Mouse (Mus musculus) spleen, adult 2 months (tissue): ENCODE data around the gene Fgfr2. TPM values are rescaled to one million over a fixed set of nuclear protein-coding genes. Genes with fewer than 3 reads are reported as not detected.

Experiments used
- DNase-seq, 2 experiments: peaks; one replicate each; pipeline versions ENCODE4 v3.0.0 to v3.0.0-alpha.2; 2012 to 2021; ENCODE audit warnings: low spot score in 2 of 2, low read depth in 1 of 2
- H3K27ac ChIP-seq: fragments of 200-500 bp; 2 replicates; pipeline ENCODE4 v1.5.1; 2012; ENCODE audit warnings: low read length, inconsistent platforms; ENCODE audit not compliant: insufficient read depth
- H3K27me3 ChIP-seq: fragments of 200-500 bp; 2 replicates; pipeline ENCODE4 v1.6.1; 2012; ENCODE audit warnings: mild to moderate bottlenecking, moderate library complexity, low read length, inconsistent platforms; ENCODE audit not compliant: control insufficient read depth, insufficient read depth
- H3K36me3 ChIP-seq: fragments of 200-500 bp; 2 replicates; pipeline ENCODE4 v1.6.1; 2012; ENCODE audit warnings: mild to moderate bottlenecking, low read length, inconsistent platforms; ENCODE audit not compliant: control insufficient read depth, insufficient read depth
- H3K4me1 ChIP-seq: fragments of 200-500 bp; 2 replicates; pipeline ENCODE4 v1.6.1; 2011; ENCODE audit warnings: inconsistent platforms; ENCODE audit not compliant: control insufficient read depth, insufficient read depth, insufficient read length
- H3K4me3 ChIP-seq: fragments of 200-500 bp; 2 replicates; pipeline ENCODE4 v1.5.1; 2011; ENCODE audit warnings: mild to moderate bottlenecking, inconsistent platforms; ENCODE audit not compliant: insufficient read depth, insufficient read length; ENCODE audit errors: extremely low read depth
- CTCF ChIP-seq: fragments of 200-500 bp; IDR thresholded peaks from 2 replicates; pipeline ENCODE4 v1.5.1; 2011; ENCODE audit warnings: mild to moderate bottlenecking, inconsistent platforms; ENCODE audit not compliant: insufficient read depth, insufficient read length, insufficient replicate concordance; ENCODE audit errors: extremely low read depth
- POLR2A ChIP-seq: fragments of 200-500 bp; IDR thresholded peaks from 2 replicates; pipeline ENCODE4 v1.6.1; 2011; ENCODE audit warnings: low read depth, low read length, inconsistent platforms
- WGBS: fragments of 180-500 bp; shearing (Covaris S2); methylation state at CpG from one replicate; pipeline ENCODE4 v1.1.7; 2018; 5-methylcytosine and 5-hydroxymethylcytosine counted together
- polyA plus RNA-seq: library from polyadenylated mRNA; depleted of rRNA; stranded (reverse); fragments of >200 nt; gene quantifications from 2 replicates; pipeline ENCODE4 v1.2.3, GENCODE M21; 2012

Fgfr2 gene
- polyA plus RNA-seq, 1 experiment, result 1.6 TPM

DNA sequence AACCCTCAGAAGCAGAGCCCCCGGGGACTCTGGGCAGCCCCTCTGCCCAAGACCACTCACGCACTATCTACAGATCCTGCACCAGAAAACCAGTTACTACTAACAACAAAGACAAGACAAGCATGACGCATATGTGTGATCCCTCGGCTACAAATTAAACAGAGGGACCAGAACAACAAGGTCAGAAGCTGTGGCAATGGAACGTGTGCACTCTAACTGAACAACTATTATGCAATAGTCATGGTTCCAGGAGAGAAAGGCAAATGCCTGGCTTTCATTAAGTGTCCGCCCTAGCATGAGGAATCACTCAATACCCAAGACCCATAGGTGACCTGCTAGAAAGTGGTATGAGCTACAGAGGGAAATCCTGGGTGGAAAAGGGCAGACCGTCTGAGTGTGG is 346.0 kb downstream of the Fgfr2 start:
- H3K4me3 ChIP-seq, result no peak overlapping the region
- no peak for DNase-seq
- H3K27ac ChIP-seq, result peak overlapping the region; percentile 53
- TF ChIP-seq POLR2A (no peak), CTCF (no peak)
- H3K36me3 ChIP-seq, result peaks cover 13% of the 10 kb centered on the region
- 92% methylated on average over 7 of the region's 7 CpGs for WGBS
- H3K4me1 ChIP-seq, result peaks cover 8% of the 10 kb centered on the region; the same call in 1 of the 2 replicates
- H3K27me3 ChIP-seq, result no peaks in the 10 kb centered on the region

DNA sequence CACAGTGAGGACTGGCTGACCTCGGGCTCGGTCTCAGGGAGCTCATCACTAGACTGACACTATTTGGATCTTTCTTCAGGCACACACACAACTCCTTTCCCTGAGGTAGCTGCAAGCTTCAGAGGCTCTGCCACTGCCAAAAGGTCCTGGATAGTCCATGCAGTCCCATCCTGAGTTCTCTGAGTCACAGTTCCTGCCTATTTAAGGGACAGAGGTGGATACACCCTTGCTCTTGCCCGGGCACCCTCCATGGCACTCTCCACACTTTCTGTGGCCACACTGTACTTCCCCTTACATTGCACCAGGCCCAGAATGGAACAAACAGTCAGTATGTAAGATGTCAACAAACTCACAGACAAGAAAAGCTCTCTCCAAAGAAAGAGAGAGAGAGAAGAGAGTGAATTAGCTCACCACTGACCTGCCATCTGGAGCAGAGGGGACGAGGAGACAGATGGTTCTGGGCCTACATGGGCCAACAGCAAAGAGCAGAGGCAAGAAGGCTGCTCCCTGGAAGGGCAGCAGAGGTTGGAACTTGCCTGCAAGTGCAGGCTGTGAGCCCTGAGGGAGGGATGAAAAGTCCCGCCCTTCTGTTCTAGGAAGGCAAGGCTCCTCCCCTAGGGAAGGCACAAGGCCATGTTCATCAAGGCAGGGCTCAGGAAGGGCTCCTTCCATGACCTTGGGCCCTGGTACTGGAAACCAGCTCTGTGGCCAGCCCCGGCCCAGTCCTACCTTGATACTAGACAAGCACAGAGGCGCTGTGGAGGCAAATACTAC is 346.6 kb downstream of the Fgfr2 start:
- Histone ChIP-seq H3K27ac (peak overlapping the region; percentile 53), H3K4me1 (peaks cover 8% of the 10 kb centered on the region; the same call in 1 of the 2 replicates), H3K27me3 (no peaks in the 10 kb centered on the region), H3K36me3 (peaks cover 15% of the 10 kb centered on the region), H3K4me3 (peak overlapping the region; percentile 11)
- 71% methylated on average over 7 of the region's 7 CpGs for WGBS
- no peak for TF ChIP-seq CTCF
- TF ChIP-seq POLR2A, result no peak; the same call in none of the 2 replicates
- no peak for DNase-seq

GRCm38 (mm10) chr7:132775922-132776321 is 347.2 kb downstream of the Fgfr2 start:
- peak overlapping the region; percentile 24 for H3K4me3 ChIP-seq
- H3K27me3 ChIP-seq, result no peaks in the 10 kb centered on the region
- H3K4me1 ChIP-seq, result peaks cover 8% of the 10 kb centered on the region; the same call in 1 of the 2 replicates
- H3K36me3 ChIP-seq, result peaks cover 17% of the 10 kb centered on the region
- no peak for TF ChIP-seq CTCF
- TF ChIP-seq POLR2A, result no peak
- 88% methylated on average over 10 of the region's 10 CpGs for WGBS
- no peak for DNase-seq
- H3K27ac ChIP-seq, result peak overlapping the region; percentile 53

GRCm38 (mm10) chr7:132775333-132775732 is 347.8 kb downstream of the Fgfr2 start:
- Histone ChIP-seq H3K36me3 (peaks cover 18% of the 10 kb centered on the region), H3K4me1 (peaks cover 6% of the 10 kb centered on the region; the same call in 1 of the 2 replicates), H3K27ac (peak overlapping the region; percentile 53), H3K4me3 (peak overlapping the region; percentile 24; the same call in 1 of the 2 replicates), H3K27me3 (no peaks in the 10 kb centered on the region)
- no peak for TF ChIP-seq POLR2A
- no peak for TF ChIP-seq CTCF
- no peak for DNase-seq
- WGBS, result 83% methylated on average over 5 of the region's 5 CpGs

GRCm38 (mm10) chr7:132773011-132773705 is 350.0 kb downstream of the Fgfr2 start:
- Histone ChIP-seq H3K27me3 (no peaks in the 10 kb centered on the region), H3K27ac (peak overlapping the region; percentile 75), H3K4me3 (no peak overlapping the region), H3K36me3 (peaks cover 26% of the 10 kb centered on the region), H3K4me1 (peaks cover 9% of the 10 kb centered on the region; the same call in 1 of the 2 replicates)
- peak in 1 of 2 experiments; percentile 18 for DNase-seq
- 62% methylated on average over 7 of the region's 7 CpGs for WGBS
- TF ChIP-seq POLR2A (no peak), CTCF (no peak)

DNA sequence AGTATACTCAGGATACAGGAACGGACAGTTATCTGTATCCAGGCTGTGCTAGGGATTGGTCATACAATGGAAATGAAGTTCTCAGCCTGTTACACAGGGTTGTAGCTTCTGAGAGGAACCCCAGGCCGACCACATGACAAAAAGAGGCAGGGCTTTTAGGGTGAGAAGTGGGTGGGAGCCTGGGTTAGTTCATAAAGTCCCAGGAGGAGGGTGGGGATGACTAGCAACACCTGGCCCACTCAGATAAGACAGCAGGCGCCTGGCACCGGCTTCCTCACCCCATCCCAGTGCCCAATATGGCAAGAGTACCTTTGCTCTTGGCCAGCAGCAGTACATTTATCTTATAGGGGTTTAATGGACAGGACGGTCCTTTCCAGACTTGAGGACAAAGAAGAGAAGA is 350.7 kb downstream of the Fgfr2 start:
- H3K27ac ChIP-seq, result peak overlapping the region; percentile 75; the same call in 1 of the 2 replicates
- no peaks in the 10 kb centered on the region for H3K27me3 ChIP-seq
- peaks cover 12% of the 10 kb centered on the region; the same call in 1 of the 2 replicates for H3K4me1 ChIP-seq
- no peak for DNase-seq
- no peak overlapping the region for H3K4me3 ChIP-seq
- no peak for TF ChIP-seq POLR2A
- no peak for TF ChIP-seq CTCF
- WGBS, result 63% methylated on average over 5 of the region's 5 CpGs
- peaks cover 26% of the 10 kb centered on the region for H3K36me3 ChIP-seq

GRCm38 (mm10) chr7:132768498-132769344 is 354.4 kb downstream of the Fgfr2 start:
- H3K4me3 ChIP-seq, result no peak overlapping the region

More at GRCm38 (mm10) chr7:132768498-132769344, 354.4 kb downstream of the Fgfr2 start:
- no peak for DNase-seq
- Histone ChIP-seq H3K27ac (0 out of 2 replicates have a peak overlapping the region, but pooled peaks have one; percentile 5), H3K36me3 (peaks cover 23% of the 10 kb centered on the region), H3K4me1 (peaks cover 13% of the 10 kb centered on the region; the same call in 1 of the 2 replicates), H3K27me3 (no peaks in the 10 kb centered on the region)
- WGBS, result 83% methylated on average over 12 of the region's 12 CpGs
- TF ChIP-seq CTCF, result no peak
- TF ChIP-seq POLR2A, result no peak
